Mouse (Mus musculus) kidney, postnatal 0 days (tissue): ENCODE data around the gene Tnni1. TPM values are rescaled to one million over a fixed set of nuclear protein-coding genes. Genes with fewer than 3 reads are reported as not detected.

Source experiments
- ATAC-seq: fragments of 200-750 bp; cut with Nextera tagmentation; replicated peaks from 2 replicates; pipeline ENCODE4 v1.8.0; 2017; ENCODE audit warnings: low read depth, moderate number of reproducible peaks, moderate TSS enrichment, moderate library complexity; ENCODE audit not compliant: low FRiP score
- DNase-seq: peaks from one replicate; pipeline ENCODE4 v3.0.0-alpha.2; 2016; ENCODE audit warnings: low spot score
- H3K27ac ChIP-seq: fragments of 300-500 bp; sonication (generic); 2 replicates; pipeline ENCODE4 v1.5.1; 2014; ENCODE audit warnings: mild to moderate bottlenecking
- H3K27me3 ChIP-seq: fragments of 300-500 bp; sonication (generic); 2 replicates; pipeline ENCODE4 v1.6.1; 2014; ENCODE audit warnings: low read length, mixed read lengths; ENCODE audit not compliant: insufficient read depth
- H3K36me3 ChIP-seq: fragments of 300-500 bp; sonication (generic); 2 replicates; pipeline ENCODE4 v1.6.1; 2014; ENCODE audit warnings: low read length, mixed read lengths; ENCODE audit not compliant: insufficient read depth
- H3K4me1 ChIP-seq: fragments of 300-500 bp; sonication (generic); replicated peaks from 2 replicates; pipeline ENCODE4 v1.6.1; 2014; ENCODE audit warnings: antibody characterized with exemption, low read length, mixed read lengths; ENCODE audit not compliant: insufficient read depth
- H3K4me2 ChIP-seq: fragments of 300-500 bp; sonication (generic); 2 replicates; pipeline ENCODE4 v1.6.1; 2014; ENCODE audit warnings: mild to moderate bottlenecking, low read length, moderate library complexity, mixed read lengths
- H3K4me3 ChIP-seq: fragments of 300-500 bp; sonication (generic); replicated peaks from 2 replicates; pipeline ENCODE4 v1.5.1; 2014; ENCODE audit warnings: low read depth, low read length
- H3K9ac ChIP-seq: fragments of 300-500 bp; sonication (generic); 2 replicates; pipeline ENCODE4 v1.6.1; 2014; ENCODE audit warnings: low read depth, low read length
- H3K9me3 ChIP-seq: fragments of 300-500 bp; sonication (generic); replicated peaks from 2 replicates; pipeline ENCODE4 v1.6.1; 2016; ENCODE audit warnings: low read length, inconsistent platforms, mixed read lengths
- CTCF ChIP-seq: IDR thresholded peaks from 2 replicates; pipeline ENCODE4 v1.5.1; 2016; ENCODE audit warnings: antibody characterized with exemption, low read depth, mild to moderate bottlenecking, moderate library complexity
- WGBS: fragments of 180-500 bp; shearing (Covaris S2); extraction: QIAGEN DNeasy Blood & Tissue Kit; methylation state at CpG from one replicate; pipeline ENCODE4 v1.1.7; 2014; 5-methylcytosine and 5-hydroxymethylcytosine counted together
- polyA plus RNA-seq: library from polyadenylated mRNA; unstranded; fragments of >200 nt; fragmentation: Nextera tagmentation; extraction: Ambion mirVana; gene quantifications from 2 replicates; pipeline ENCODE4 v1.2.1, GENCODE M21; 2015

Gene Tnni1
- polyA plus RNA-seq, 1 experiment from 2014 or later = 7.9 TPM

DNA sequence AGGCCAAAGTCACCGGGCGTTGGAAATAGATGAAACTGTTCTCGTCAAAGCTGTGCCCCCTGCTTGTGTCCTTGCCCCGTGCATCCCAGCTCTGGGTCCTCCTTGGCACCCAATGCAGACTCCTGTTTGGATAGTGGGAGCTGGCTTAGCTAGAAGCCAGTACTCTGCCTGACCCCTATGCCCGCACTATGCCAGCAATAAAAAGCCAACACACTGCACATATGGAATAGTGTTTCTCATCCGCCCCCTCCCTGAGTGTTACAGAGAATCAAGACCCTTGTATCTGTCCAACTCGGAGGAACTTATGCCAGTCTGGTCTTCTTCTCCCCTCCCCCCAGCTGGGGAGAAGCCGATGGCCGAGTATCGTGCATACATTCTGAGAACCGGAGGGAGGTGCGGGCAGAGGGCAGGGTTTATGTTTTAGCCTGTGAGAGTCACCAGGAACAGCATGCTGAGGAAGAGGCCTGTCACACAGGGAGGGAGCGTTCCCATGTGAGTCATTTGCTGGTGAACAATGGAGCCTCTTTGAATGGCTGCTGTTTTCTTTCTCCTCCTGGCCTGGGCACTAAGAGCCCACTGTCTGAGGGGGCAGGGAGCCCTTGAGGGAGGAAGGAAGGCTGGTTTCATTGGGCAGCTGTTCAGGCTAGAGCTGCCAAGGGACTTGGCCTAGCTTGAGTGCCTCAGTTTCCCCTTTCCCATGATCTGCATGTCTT lies 73.0 kb downstream of the Tnni1 start:
- no peak for TF ChIP-seq CTCF
- no peak overlapping the region for H3K4me3 ChIP-seq
- no peaks in the 10 kb centered on the region for H3K4me1 ChIP-seq
- H3K9ac ChIP-seq = no peak overlapping the region
- no peaks in the 10 kb centered on the region for H3K9me3 ChIP-seq
- H3K4me2 ChIP-seq = no peak overlapping the region
- WGBS = 58% methylated on average over 13 of the region's 13 CpGs
- no peak for DNase-seq
- H3K36me3 ChIP-seq = no peaks in the 10 kb centered on the region
- H3K27me3 ChIP-seq = no peaks in the 10 kb centered on the region
- no peak for ATAC-seq
- no peak overlapping the region for H3K27ac ChIP-seq

DNA sequence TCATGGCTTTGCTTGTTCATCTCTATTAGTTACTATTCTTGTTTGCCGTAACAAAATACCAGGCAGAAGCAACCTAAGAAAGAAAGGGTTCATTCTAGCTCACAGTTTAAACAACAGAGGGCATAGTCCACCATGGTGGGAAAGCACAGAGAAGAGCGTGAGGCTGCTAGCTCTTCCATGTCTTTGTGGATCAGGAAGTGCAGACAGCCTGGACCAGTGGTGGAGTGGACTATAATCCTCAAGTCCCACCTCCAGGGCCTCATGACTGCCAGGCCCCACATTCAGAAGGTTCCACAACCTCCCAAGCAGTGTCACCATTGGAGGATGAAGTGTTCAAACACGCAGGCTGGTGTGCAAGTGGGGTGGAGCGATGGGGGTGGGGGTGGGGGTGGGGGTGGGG lies 74.0 kb downstream of the Tnni1 start:
- ATAC-seq (no peak), DNase-seq (no peak)
- Histone ChIP-seq H3K27ac (no peak overlapping the region), H3K4me1 (no peaks in the 10 kb centered on the region), H3K27me3 (no peaks in the 10 kb centered on the region), H3K4me2 (no peak overlapping the region), H3K4me3 (no peak overlapping the region), H3K9me3 (no peaks in the 10 kb centered on the region), H3K9ac (no peak overlapping the region), H3K36me3 (no peaks in the 10 kb centered on the region)
- WGBS = 80% methylated on average over 4 of the region's 4 CpGs
- no peak for TF ChIP-seq CTCF

- Histone ChIP-seq H3K9me3 (no peaks in the 10 kb centered on the region), H3K27ac (no peak overlapping the region), H3K4me2 (no peak overlapping the region), H3K4me1 (no peaks in the 10 kb centered on the region), H3K36me3 (no peaks in the 10 kb centered on the region), H3K27me3 (no peaks in the 10 kb centered on the region), H3K4me3 (no peak overlapping the region), H3K9ac (no peak overlapping the region)
- TF ChIP-seq CTCF = no peak
- WGBS = 86% methylated on average over 6 of the region's 6 CpGs
- ATAC-seq (no peak), DNase-seq (no peak)
These were observed 75.5 kb downstream of the Tnni1 start for GRCm38 (mm10) chr1:135854591-135855343.

GRCm38 (mm10) chr1:135855344-135855687 lies 76.1 kb downstream of the Tnni1 start:
- Histone ChIP-seq H3K27me3 (no peaks in the 10 kb centered on the region), H3K4me3 (no peak overlapping the region), H3K27ac (no peak overlapping the region), H3K36me3 (no peaks in the 10 kb centered on the region), H3K4me1 (no peaks in the 10 kb centered on the region), H3K4me2 (no peak overlapping the region), H3K9me3 (no peaks in the 10 kb centered on the region), H3K9ac (no peak overlapping the region)
- DNase-seq (no peak), ATAC-seq (no peak)
- 96% methylated on average over 1 of the region's 1 CpGs for WGBS
- no peak for TF ChIP-seq CTCF

GRCm38 (mm10) chr1:135856070-135856469 lies 76.8 kb downstream of the Tnni1 start:
- H3K4me3 ChIP-seq = no peak overlapping the region
- no peak for DNase-seq
- H3K9me3 ChIP-seq = no peaks in the 10 kb centered on the region
- 53% methylated on average over 4 of the region's 4 CpGs for WGBS
- no peaks in the 10 kb centered on the region for H3K27me3 ChIP-seq
- no peak overlapping the region for H3K27ac ChIP-seq
- no peak for ATAC-seq
- no peak for TF ChIP-seq CTCF
- no peak overlapping the region for H3K4me2 ChIP-seq
- no peak overlapping the region for H3K9ac ChIP-seq
- H3K4me1 ChIP-seq = no peaks in the 10 kb centered on the region
- no peaks in the 10 kb centered on the region for H3K36me3 ChIP-seq

GRCm38 (mm10) chr1:135857137-135857775 lies 78.0 kb downstream of the Tnni1 start:
- DNase-seq (no peak), ATAC-seq (no peak)
- H3K4me2 ChIP-seq = no peak overlapping the region
- no peaks in the 10 kb centered on the region for H3K9me3 ChIP-seq
- no peak overlapping the region for H3K4me3 ChIP-seq
- no peaks in the 10 kb centered on the region for H3K4me1 ChIP-seq
- WGBS = 60% methylated on average over 11 of the region's 11 CpGs
- H3K27ac ChIP-seq = no peak overlapping the region
- no peak for TF ChIP-seq CTCF
- no peaks in the 10 kb centered on the region for H3K36me3 ChIP-seq
- H3K9ac ChIP-seq = no peak overlapping the region
- H3K27me3 ChIP-seq = no peaks in the 10 kb centered on the region
